Mouse (Mus musculus): ENCODE results near the gene Bcr. TPM values are rescaled to one million over a fixed set of nuclear protein-coding genes. Genes with fewer than 3 reads are reported as not detected.

The Bcr gene
- total and polyA plus RNA-seq, 3 experiments, result 7.3 to 10.0 (median 9.9) TPM

DNA sequence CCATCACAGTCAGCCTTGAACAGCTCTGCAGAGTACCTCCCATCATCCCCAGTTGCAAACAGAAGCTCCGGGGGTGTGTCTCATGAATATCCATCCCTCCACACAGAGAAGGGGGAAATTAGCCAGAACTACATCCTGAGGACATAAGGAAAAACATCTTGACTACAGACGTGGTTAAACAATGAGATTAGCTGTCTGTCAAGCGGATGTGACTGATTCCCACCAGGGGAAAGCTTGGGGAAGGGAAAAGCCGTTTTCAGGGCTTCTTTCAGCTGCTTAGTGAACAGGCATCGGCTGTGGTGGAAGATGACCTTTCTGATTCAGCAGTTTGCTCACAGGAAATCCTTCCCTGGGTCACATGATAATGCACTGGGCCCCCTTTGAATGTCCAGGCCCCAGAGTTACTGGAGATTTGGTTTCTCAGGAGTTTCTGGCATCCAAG is 46.6 kb downstream of the Bcr start:
- Histone ChIP-seq H3K4me3 (no peak overlapping the region), H3K27ac (peak overlapping the region; percentile 33), H3K79me2 (replicated peaks; ENCODE audit: control insufficient read depth, insufficient read depth, low read length) (0 out of 2 replicates have a peak, but pooled peaks cover 2% of the 10 kb centered on the region), H3K27me3 (ENCODE audit: control insufficient read depth, insufficient read depth, low read length) (no peaks in the 10 kb centered on the region), H3K4me1 (ENCODE audit: control insufficient read depth, insufficient read depth, low read length) (peaks cover 25% of the 10 kb centered on the region), H3K36me3 (ENCODE audit: control insufficient read depth, insufficient read depth, low read length) (no peaks in the 10 kb centered on the region), H3K9ac (ENCODE audit: low read depth, low read length) (no peak overlapping the region)
- 27% methylated on average over 5 of the region's 5 CpGs for WGBS
- intact Hi-C loops (cut with DNase I), result loop anchor here (5.0 kb wide), 1 partner anchor 45 kb away; no protein-coding TSS in a partner anchor
- no peak for TF ChIP-seq POLR2A (IDR thresholded peaks at IDR 0.05; ENCODE audit: insufficient read depth, low read depth, low read length)
- TF ChIP-seq CTCF (IDR thresholded peaks at IDR 0.05), result no peak
- no peak for TF ChIP-seq EP300 (IDR thresholded peaks at IDR 0.05; ENCODE audit: insufficient read depth, low read depth, low read length)
- DNase-seq, result peak in 1 of 2 experiments; percentile 11

DNA sequence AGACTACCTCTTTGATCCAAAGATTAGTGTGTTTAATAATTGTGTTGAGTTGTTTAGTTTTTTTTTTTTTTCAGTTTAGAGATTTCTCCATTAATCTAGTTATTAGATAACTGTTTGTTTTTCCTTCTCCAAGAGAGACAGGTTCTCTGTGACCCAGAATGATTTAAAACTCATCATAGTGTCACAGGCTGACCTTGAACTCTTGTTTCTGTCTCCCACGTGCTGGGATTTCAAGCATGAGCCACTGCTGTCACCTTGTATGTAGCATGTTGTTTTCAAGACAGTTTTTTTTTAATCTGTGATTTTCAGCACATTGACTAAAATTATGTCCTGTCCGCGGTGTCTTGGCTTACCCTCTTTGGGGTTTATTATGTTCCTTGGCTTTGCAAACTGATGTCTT is 47.7 kb downstream of the Bcr start:
- H3K4me1 ChIP-seq (ENCODE audit: control insufficient read depth, insufficient read depth, low read length), result peaks cover 21% of the 10 kb centered on the region
- intact Hi-C loops (cut with DNase I), result loop anchor here (5.0 kb wide), 1 partner anchor 44 kb away; no protein-coding TSS in a partner anchor

DNA sequence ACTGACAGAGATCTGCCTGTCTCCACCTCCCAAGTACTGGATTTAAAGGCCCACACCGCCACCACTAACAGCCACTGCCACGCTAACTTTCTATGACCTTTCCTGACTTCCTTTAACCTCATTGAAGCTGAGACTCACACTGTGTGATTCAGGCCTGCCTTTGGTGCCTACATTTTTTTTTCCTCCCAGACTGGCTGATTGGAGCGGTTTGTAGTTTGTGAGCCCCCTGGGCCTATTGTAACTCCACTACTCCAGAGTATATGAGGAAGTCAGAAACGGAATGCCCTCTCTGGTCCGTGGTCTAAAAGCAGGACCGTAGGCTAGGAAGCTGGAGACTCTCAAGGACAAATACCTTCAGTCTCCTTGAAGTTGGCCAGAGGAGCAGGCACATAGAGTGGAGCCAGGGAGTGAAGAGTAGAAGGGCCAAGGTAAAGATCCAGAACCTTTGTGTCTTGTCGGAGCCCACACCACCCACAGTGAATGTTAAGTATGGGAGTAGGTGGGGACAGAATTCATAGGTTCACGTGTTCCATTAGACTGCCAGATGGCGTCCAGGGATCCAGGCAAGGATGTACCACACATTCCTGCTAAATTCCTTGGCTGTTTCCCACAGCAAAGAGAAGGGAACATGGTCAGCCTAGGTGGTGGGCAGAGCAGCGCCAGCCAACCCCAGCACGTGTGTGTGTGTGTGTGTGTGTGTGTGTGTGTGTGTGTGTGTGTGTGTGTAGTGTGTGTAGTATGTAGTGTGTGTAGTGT is 51.2 kb downstream of the Bcr start:
- no peak for DNase-seq
- 77% methylated on average over 11 of the region's 11 CpGs for WGBS
- Histone ChIP-seq H3K4me3 (no peak overlapping the region), H3K27me3 (ENCODE audit: control insufficient read depth, insufficient read depth, low read length) (no peaks in the 10 kb centered on the region), H3K79me2 (replicated peaks; ENCODE audit: control insufficient read depth, insufficient read depth, low read length) (0 out of 2 replicates have a peak, but pooled peaks cover 2% of the 10 kb centered on the region), H3K9ac (ENCODE audit: low read depth, low read length) (no peak overlapping the region), H3K27ac (no peak overlapping the region), H3K36me3 (ENCODE audit: control insufficient read depth, insufficient read depth, low read length) (no peaks in the 10 kb centered on the region), H3K4me1 (ENCODE audit: control insufficient read depth, insufficient read depth, low read length) (peaks cover 8% of the 10 kb centered on the region)
- TF ChIP-seq POLR2A (IDR thresholded peaks at IDR 0.05; ENCODE audit: insufficient read depth, low read depth, low read length), result no peak
- TF ChIP-seq EP300 (IDR thresholded peaks at IDR 0.05; ENCODE audit: insufficient read depth, low read depth, low read length), result no peak
- no peak for TF ChIP-seq CTCF (IDR thresholded peaks at IDR 0.05)
- intact Hi-C loops (cut with DNase I), result no loop called here

More for the DNA sequence above, 47.7 kb downstream of the Bcr start:
- no peak overlapping the region for H3K27ac ChIP-seq
- no peak for DNase-seq
- H3K27me3 ChIP-seq (ENCODE audit: control insufficient read depth, insufficient read depth, low read length), result no peaks in the 10 kb centered on the region
- no peak overlapping the region for H3K4me3 ChIP-seq
- no peaks in the 10 kb centered on the region for H3K36me3 ChIP-seq (ENCODE audit: control insufficient read depth, insufficient read depth, low read length)
- 74% methylated on average over 3 of the region's 3 CpGs for WGBS
- TF ChIP-seq CTCF (IDR thresholded peaks at IDR 0.05) (no peak), POLR2A (IDR thresholded peaks at IDR 0.05; ENCODE audit: insufficient read depth, low read depth, low read length) (no peak), EP300 (IDR thresholded peaks at IDR 0.05; ENCODE audit: insufficient read depth, low read depth, low read length) (no peak)
- H3K9ac ChIP-seq (ENCODE audit: low read depth, low read length), result no peak overlapping the region
- H3K79me2 ChIP-seq (replicated peaks; ENCODE audit: control insufficient read depth, insufficient read depth, low read length), result 0 out of 2 replicates have a peak, but pooled peaks cover 2% of the 10 kb centered on the region

DNA sequence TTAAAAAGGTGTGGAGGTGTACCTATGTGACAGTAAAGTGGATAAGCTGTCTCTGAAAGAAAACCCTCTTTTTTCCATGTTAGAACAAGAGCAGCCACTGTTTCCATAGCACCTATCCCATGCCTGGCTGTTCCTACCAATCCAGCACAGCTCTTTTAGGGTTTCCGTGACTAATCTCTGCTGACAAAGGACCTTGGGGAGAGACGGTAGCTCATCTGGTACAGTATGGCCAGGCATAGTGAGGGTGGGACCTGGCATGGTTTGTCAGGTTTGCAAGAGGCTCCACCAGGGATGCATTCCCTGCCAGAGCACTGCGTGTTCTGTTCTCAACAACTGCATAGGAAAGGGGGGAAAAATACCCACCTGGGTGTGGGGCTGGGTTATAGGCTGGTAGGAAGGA is 52.0 kb downstream of the Bcr start:
- DNase-seq, result no peak
- no peak for TF ChIP-seq POLR2A (IDR thresholded peaks at IDR 0.05; ENCODE audit: insufficient read depth, low read depth, low read length)
- no peak for TF ChIP-seq CTCF (IDR thresholded peaks at IDR 0.05)
- no peak for TF ChIP-seq EP300 (IDR thresholded peaks at IDR 0.05; ENCODE audit: insufficient read depth, low read depth, low read length)
- peaks cover 7% of the 10 kb centered on the region; the same call in 1 of the 2 replicates for H3K4me1 ChIP-seq (ENCODE audit: control insufficient read depth, insufficient read depth, low read length)
- H3K36me3 ChIP-seq (ENCODE audit: control insufficient read depth, insufficient read depth, low read length), result no peaks in the 10 kb centered on the region
- WGBS, result 69% methylated on average over 3 of the region's 3 CpGs
- H3K4me3 ChIP-seq, result no peak overlapping the region
- no peak overlapping the region for H3K27ac ChIP-seq
- no peak overlapping the region for H3K9ac ChIP-seq (ENCODE audit: low read depth, low read length)
- intact Hi-C loops (cut with DNase I), result no loop called here
- H3K27me3 ChIP-seq (ENCODE audit: control insufficient read depth, insufficient read depth, low read length), result no peaks in the 10 kb centered on the region
- H3K79me2 ChIP-seq (replicated peaks; ENCODE audit: control insufficient read depth, insufficient read depth, low read length), result 0 out of 2 replicates have a peak, but pooled peaks cover 2% of the 10 kb centered on the region

DNA sequence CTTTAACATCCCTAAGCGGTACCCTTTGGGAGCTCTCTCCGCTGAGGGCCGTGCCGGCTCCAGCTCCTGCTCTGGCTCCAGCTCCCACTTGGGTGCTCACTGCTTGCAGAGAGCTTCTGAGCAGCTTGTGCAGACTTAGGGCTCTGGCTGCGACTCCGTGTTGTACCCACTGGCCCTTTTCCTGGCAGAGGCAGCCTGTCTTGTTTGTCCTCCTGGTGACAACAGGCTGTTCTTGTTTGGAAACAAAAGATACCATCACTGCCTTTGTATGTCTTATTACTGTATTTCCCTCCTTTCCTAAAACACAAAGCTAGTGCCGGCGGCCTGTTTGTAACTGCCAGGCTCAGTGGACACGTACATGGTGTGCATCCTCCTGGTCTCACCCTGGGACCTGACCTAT is 53.2 kb downstream of the Bcr start:
- Histone ChIP-seq H3K9ac (ENCODE audit: low read depth, low read length) (no peak overlapping the region), H3K27me3 (ENCODE audit: control insufficient read depth, insufficient read depth, low read length) (no peaks in the 10 kb centered on the region), H3K79me2 (replicated peaks; ENCODE audit: control insufficient read depth, insufficient read depth, low read length) (0 out of 2 replicates have a peak, but pooled peaks cover 2% of the 10 kb centered on the region), H3K27ac (no peak overlapping the region), H3K36me3 (ENCODE audit: control insufficient read depth, insufficient read depth, low read length) (no peaks in the 10 kb centered on the region), H3K4me3 (no peak overlapping the region), H3K4me1 (ENCODE audit: control insufficient read depth, insufficient read depth, low read length) (peaks cover 8% of the 10 kb centered on the region; the same call in 1 of the 2 replicates)
- 65% methylated on average over 9 of the region's 9 CpGs for whole genome bisulfite sequencing
- DNase-seq, result no peak
- intact Hi-C loops (cut with DNase I), result no loop called here
- TF ChIP-seq EP300 (IDR thresholded peaks at IDR 0.05; ENCODE audit: insufficient read depth, low read depth, low read length) (no peak), CTCF (IDR thresholded peaks at IDR 0.05) (no peak), POLR2A (IDR thresholded peaks at IDR 0.05; ENCODE audit: insufficient read depth, low read depth, low read length) (no peak)

DNA sequence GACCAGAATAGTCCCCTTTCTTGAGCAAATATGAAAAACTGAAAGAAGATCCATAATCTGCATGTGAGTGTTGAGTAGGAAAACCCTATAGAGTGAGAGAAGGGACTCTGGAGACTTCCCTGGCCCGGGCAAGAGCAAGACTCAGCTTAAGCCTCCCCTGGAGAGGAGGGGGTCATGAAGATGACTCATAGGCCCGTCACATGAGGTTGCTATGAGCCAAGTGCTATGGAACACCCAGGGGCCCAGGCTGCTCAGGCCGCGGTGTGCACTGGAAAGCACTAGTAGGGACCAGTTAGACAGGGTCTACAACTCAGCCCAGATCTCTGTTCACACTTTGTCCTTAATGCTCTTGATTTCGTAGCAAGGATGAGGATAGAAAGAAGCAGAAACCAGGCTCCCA is 54.8 kb downstream of the Bcr start:
- H3K79me2 ChIP-seq (replicated peaks; ENCODE audit: control insufficient read depth, insufficient read depth, low read length), result no peaks in the 10 kb centered on the region
- no peak overlapping the region for H3K27ac ChIP-seq
- DNase-seq, result no peak
- H3K4me1 ChIP-seq (ENCODE audit: control insufficient read depth, insufficient read depth, low read length), result peaks cover 14% of the 10 kb centered on the region
- H3K27me3 ChIP-seq (ENCODE audit: control insufficient read depth, insufficient read depth, low read length), result no peaks in the 10 kb centered on the region
- H3K36me3 ChIP-seq (ENCODE audit: control insufficient read depth, insufficient read depth, low read length), result no peaks in the 10 kb centered on the region
- 73% methylated on average over 5 of the region's 5 CpGs for WGBS
- intact Hi-C loops (cut with DNase I), result no loop called here
- no peak for TF ChIP-seq CTCF (IDR thresholded peaks at IDR 0.05)
- TF ChIP-seq POLR2A (IDR thresholded peaks at IDR 0.05; ENCODE audit: insufficient read depth, low read depth, low read length), result no peak
- no peak for TF ChIP-seq EP300 (IDR thresholded peaks at IDR 0.05; ENCODE audit: insufficient read depth, low read depth, low read length)
- H3K9ac ChIP-seq (ENCODE audit: low read depth, low read length), result no peak overlapping the region
- no peak overlapping the region for H3K4me3 ChIP-seq
